ENCODE assay signal across 14 mouse cellular contexts in genomic region chr2:166744433-166744832, GRCm38 (mm10). TPM values are rescaled to one million over a fixed set of nuclear protein-coding genes. Genes with fewer than 3 reads are reported as not detected.
DNase-seq lines count a peak whose midpoint lies in the region; TF ChIP-seq lines count a peak whose summit lies in the region.
"Had no signal": no experiment of that assay in that cellular context is flagged by ENCODE, and none has a peak within 500 bp of the region (broad histone marks: within the 10 kb centered on the region; RNA-seq: fewer than 3 reads in every experiment).

No protein-coding gene starts in this region.

- peaks cover 5% of the 10 kb centered on the region for H3K27me3 ChIP-seq in myocyte (ENCODE audit: control insufficient read depth, insufficient read depth, insufficient read length)
- H3K27me3 ChIP-seq: CH12.LX; embryonic facial prominence, embryonic 15.5 days; forebrain, embryonic 15.5 days had no signal

- TF ChIP-seq POLR2A in myocyte (IDR thresholded peaks at IDR 0.05; ENCODE audit: insufficient read length, low read depth) = no peak

- intact Hi-C loops in gastrocnemius, postnatal 14 days (cut with DNase I; ENCODE audit: low total_unique reads) = no loop called here

- no peaks in the 10 kb centered on the region for H3K79me2 ChIP-seq in myocyte (ENCODE audit: control insufficient read depth, insufficient read depth)

- H3K4me3 ChIP-seq in myocyte = no peak overlapping the region
- H3K4me3 ChIP-seq: embryonic facial prominence, embryonic 15.5 days; forebrain, embryonic 15.5 days had no signal

- H3ac ChIP-seq in myocyte (ENCODE audit: control insufficient read depth, insufficient read length) = no peak overlapping the region

- peak; percentile 31 for DNase-seq in gastrocnemius, postnatal 25 days
- DNase-seq in gastrocnemius, postnatal 14 days = no peak
- peak; percentile 7 for DNase-seq in ovary, postnatal 36 days (ENCODE audit: low spot score)
- no peak for DNase-seq in ovary, adult 18-20 months (ENCODE audit: low spot score)
- peak; percentile 8 to 15 for DNase-seq in cerebellum, postnatal 36 days
- DNase-seq in adrenal gland, postnatal 10 days = no peak
- DNase-seq in thymus, postnatal 36 days = no peak
- DNase-seq: heart, postnatal 10 days; lung, postnatal 36 days had no signal

- H3K4me2 ChIP-seq in myocyte (ENCODE audit: low read depth) = no peak overlapping the region
- H3K4me2 ChIP-seq: embryonic facial prominence, embryonic 15.5 days; forebrain, embryonic 15.5 days; liver, embryonic 11.5 days had no signal

- no peaks in the 10 kb centered on the region for H3K36me3 ChIP-seq in myocyte (ENCODE audit: control insufficient read depth, insufficient read depth)
- H3K36me3 ChIP-seq: embryonic facial prominence, embryonic 15.5 days; forebrain, embryonic 15.5 days had no signal

TF ChIP-seq in myocyte, 11 proteins besides CTCF, POLR2A, EP300 and RAD21:
- no peak for TF ChIP-seq POLR2AphosphoS2 (IDR thresholded peaks at IDR 0.05; ENCODE audit: insufficient read length, low read depth)
- no peak for TF ChIP-seq TCF3 (IDR thresholded peaks at IDR 0.05; ENCODE audit: insufficient read length, low read depth)
- TF ChIP-seq REST (IDR thresholded peaks at IDR 0.05; ENCODE audit: insufficient read depth, insufficient read length) = peak; percentile 40
- TF ChIP-seq USF1 (IDR thresholded peaks at IDR 0.05; ENCODE audit: low read depth) = no peak
- TF ChIP-seq CEBPB (IDR thresholded peaks at IDR 0.05; ENCODE audit: insufficient read depth, poor library complexity, severe bottlenecking) = no peak
- TF ChIP-seq MYOD1 (IDR thresholded peaks at IDR 0.05; ENCODE audit: control insufficient read depth in 1 of 3, insufficient read length in 2 of 3, low read depth in 2 of 3) = no peak

RNA-seq across cellular contexts. Expression of gene Prex1, which starts 30.8 kb away (rescaled TPM):
- total RNA-seq in gastrocnemius, postnatal 25 days (2021) = 1 to 10 TPM; 5.4 to 7.6 TPM
- total RNA-seq in gastrocnemius, postnatal 14 days (2021) = 10 to 100 TPM in 1 of 2 experiments, 1 to 10 TPM in 1; 7.4 to 11.5 TPM
- 0.17 TPM for polyA plus RNA-seq in myocyte (2012; fragmentation: generic; extraction: Trizol)
- total RNA-seq in adrenal gland, postnatal 10 days (2021) = 10 to 100 TPM; 14.2 to 17.1 TPM

RNA-seq across cellular contexts. Expression of gene Trp53rkb, which starts 47.9 kb away (rescaled TPM):
- total RNA-seq in gastrocnemius, postnatal 25 days (2021) = 1 to 10 TPM; 1.2 to 3.8 TPM
- 1 to 10 TPM; 3.1 to 4.3 TPM for total RNA-seq in gastrocnemius, postnatal 14 days (2021)
- 4.7 TPM for polyA plus RNA-seq in myocyte (2012; fragmentation: generic; extraction: Trizol)
- total RNA-seq in adrenal gland, postnatal 10 days (2021) = 1 to 10 TPM; 4.5 to 6.2 TPM

Comparison
In these comparisons a context has a peak if more than half of its experiments do, and no peak if none do; other contexts are left out.
1. DNase-seq: peak in gastrocnemius, postnatal 25 days (single experiment), ovary, postnatal 36 days (single experiment) and cerebellum, postnatal 36 days (2 of 2); none in gastrocnemius, postnatal 14 days (single experiment), ovary, adult 18-20 months (single experiment), adrenal gland, postnatal 10 days (single experiment) and thymus, postnatal 36 days (0 of 2).